Mouse (Mus musculus) liver, embryonic 18 days (tissue): ENCODE results near the gene Ccn5. TPM values are rescaled to one million over a fixed set of nuclear protein-coding genes. Genes with fewer than 3 reads are reported as not detected.

ENCODE experiments used
- polyA plus RNA-seq: library from polyadenylated mRNA; depleted of rRNA; stranded (reverse); fragments of >200 nt; gene quantifications from 2 replicates; pipeline ENCODE4 v1.2.3, GENCODE M21; 2012; rRNA removed

Ccn5 gene
- 0.03 and 0.07 TPM in 2 replicates for polyA plus RNA-seq

DNA sequence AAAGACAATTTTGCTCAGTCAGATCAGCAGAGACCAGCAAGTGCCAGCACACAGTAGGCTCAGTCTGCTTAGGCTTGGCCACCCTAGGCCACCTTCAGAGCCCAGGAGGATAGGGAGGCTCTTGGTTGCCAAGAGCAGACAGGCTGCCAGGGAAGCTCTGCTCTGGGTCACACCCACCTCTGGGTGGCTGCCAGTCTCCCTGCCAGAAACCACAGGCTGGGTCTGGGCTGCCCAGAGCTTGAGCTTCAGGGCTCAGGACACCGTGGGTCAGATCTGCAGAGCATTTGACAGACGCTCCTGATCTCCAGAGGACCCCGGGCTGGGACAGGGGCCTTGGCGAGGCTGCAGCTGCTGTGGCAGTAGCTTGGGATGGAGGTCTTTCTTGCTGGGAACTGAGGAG lies at the start of gene Ccn5:
Gene Ccn5 (plus strand): TSS at position 255 of the 400 bp plus-strand sequence.

GRCm38 (mm10) chr2:163853461-163853901 lies 32.8 kb downstream of the Ccn5 start, which contains the start of gene Kcnk15:
TSS of gene Kcnk15 (plus strand) at chr2:163853651.

Other genes with a start within 250 kb of the Ccn5 start
- 5.3 and 5.7 TPM in 2 replicates for gene Ttpal, start 218.5 kb upstream of the Ccn5 start, polyA plus RNA-seq
- gene Serinc3, start 175.7 kb upstream of the Ccn5 start, polyA plus RNA-seq: 205 and 224 TPM in 2 replicates
- gene Pkig, start 162.5 kb upstream of the Ccn5 start, polyA plus RNA-seq: 40.4 and 41.0 TPM in 2 replicates
- 2.7 TPM in 2 replicates for gene Ada, start 70.6 kb upstream of the Ccn5 start, polyA plus RNA-seq
- gene Kcnk15, start 32.8 kb downstream of the Ccn5 start, polyA plus RNA-seq: not detected in 2 replicates
- 0.73 and 1.3 TPM in 2 replicates for gene Rims4, start 97.8 kb downstream of the Ccn5 start, polyA plus RNA-seq
- 27.4 and 28.4 TPM in 2 replicates for gene Ywhab, start 174.1 kb downstream of the Ccn5 start, polyA plus RNA-seq
- gene Pabpc1l, start 204.6 kb downstream of the Ccn5 start, polyA plus RNA-seq: 0.71 and 0.79 TPM in 2 replicates
- gene Stk4, start 249.5 kb downstream of the Ccn5 start, polyA plus RNA-seq: 10.4 and 10.8 TPM in 2 replicates